27 mouse cellular contexts compared by ENCODE assay signal in genomic region chr9:44947836-44948235, GRCm38 (mm10). TPM values are rescaled to one million over a fixed set of nuclear protein-coding genes. Genes with fewer than 3 reads are reported as not detected.
A peak's percentile ranks its signal among the peaks of the same experiment; 100 is the strongest.
DNase-seq lines count a peak whose midpoint lies in the region; ATAC-seq lines count a peak whose summit lies in the region.
"Had no signal": no experiment of that assay in that cellular context is flagged by ENCODE, and none has a peak within 500 bp of the region (broad histone marks: within the 10 kb centered on the region; RNA-seq: fewer than 3 reads in every experiment).

No protein-coding gene starts in this region.

- no peaks in the 10 kb centered on the region for H3K27me3 ChIP-seq in kidney, embryonic 14.5 days (ENCODE audit: control insufficient read depth, insufficient read depth, low read length)
- H3K27me3 ChIP-seq in kidney, embryonic 15.5 days = no peaks in the 10 kb centered on the region
- H3K27me3 ChIP-seq: embryonic facial prominence, embryonic 13.5 days; embryonic facial prominence, embryonic 15.5 days; forebrain, embryonic 12.5 days had no signal

- no peak overlapping the region for H3K27ac ChIP-seq in kidney, embryonic 14.5 days (ENCODE audit: low read depth, low read length)
- no peak overlapping the region for H3K27ac ChIP-seq in kidney, embryonic 15.5 days
- H3K27ac ChIP-seq: embryonic facial prominence, embryonic 13.5 days; embryonic facial prominence, embryonic 15.5 days; forebrain, embryonic 10.5 days; forebrain, embryonic 12.5 days had no signal

- H3K9me3 ChIP-seq in kidney, embryonic 14.5 days (ENCODE audit: control insufficient read depth, low read length) = no peaks in the 10 kb centered on the region
- H3K9me3 ChIP-seq in kidney, embryonic 15.5 days (replicated peaks) = no peaks in the 10 kb centered on the region
- H3K9me3 ChIP-seq: embryonic facial prominence, embryonic 13.5 days; embryonic facial prominence, embryonic 15.5 days; forebrain, embryonic 10.5 days; forebrain, embryonic 12.5 days had no signal

- H3K4me2 ChIP-seq in kidney, embryonic 14.5 days (replicated peaks; ENCODE audit: low read depth, low read length) = no peak overlapping the region
- H3K4me2 ChIP-seq in kidney, embryonic 15.5 days = no peak overlapping the region
- H3K4me2 ChIP-seq: embryonic facial prominence, embryonic 13.5 days; embryonic facial prominence, embryonic 15.5 days; forebrain, embryonic 12.5 days had no signal

- ATAC-seq in kidney, embryonic 14.5 days (ENCODE audit: low FRiP score, low TSS enrichment) = no peak
- no peak for ATAC-seq in kidney, embryonic 15.5 days (replicated peaks; ENCODE audit: low FRiP score)
- ATAC-seq: forebrain, embryonic 14.5 days had no signal

- peaks cover 76% of the 10 kb centered on the region for H3K36me3 ChIP-seq in kidney, embryonic 14.5 days (ENCODE audit: control insufficient read depth, insufficient read depth, low read length)
- peaks cover 97% of the 10 kb centered on the region for H3K36me3 ChIP-seq in kidney, embryonic 15.5 days

- 90% methylated on average over 5 of the region's 5 CpGs for WGBS in kidney, embryonic 14.5 days
- WGBS in kidney, embryonic 15.5 days = 89% methylated on average over 5 of the region's 5 CpGs

- H3K4me1 ChIP-seq in kidney, embryonic 14.5 days (ENCODE audit: control insufficient read depth, insufficient read depth, low read length) = no peaks in the 10 kb centered on the region
- no peaks in the 10 kb centered on the region for H3K4me1 ChIP-seq in kidney, embryonic 15.5 days
- H3K4me1 ChIP-seq: embryonic facial prominence, embryonic 13.5 days; embryonic facial prominence, embryonic 15.5 days; forebrain, embryonic 10.5 days; forebrain, embryonic 12.5 days had no signal

- H3K4me3 ChIP-seq in kidney, embryonic 14.5 days (ENCODE audit: low read length) = no peak overlapping the region
- H3K4me3 ChIP-seq in kidney, embryonic 15.5 days (replicated peaks) = no peak overlapping the region
- H3K4me3 ChIP-seq: embryonic facial prominence, embryonic 13.5 days; embryonic facial prominence, embryonic 15.5 days; erythroblast, embryonic 14.5 days; forebrain, embryonic 10.5 days; forebrain, embryonic 12.5 days had no signal

- peak; percentile 16 for DNase-seq in kidney, adult 11 months
- DNase-seq in kidney, adult 18-20 months = no peak
- peak; percentile 50 for DNase-seq in kidney, adult 9 months
- peak; percentile 17 for DNase-seq in kidney, postnatal 14 days
- peak; percentile 35 to 40 for DNase-seq in kidney, postnatal 36 days
- DNase-seq in thymus, adult 18-20 months = no peak
- DNase-seq: adrenal gland, adult 2 months; adrenal gland, postnatal 10 days; adrenal gland, postnatal 25 days; cerebellum, adult 11 months; cerebellum, adult 18-20 months; cerebellum, adult 8-10 months; cerebellum, adult 9-11 months; cerebellum, postnatal 14 days; cerebellum, postnatal 36 days; embryo, embryonic 11 days had no signal

- no peak overlapping the region for H3K9ac ChIP-seq in kidney, embryonic 14.5 days (ENCODE audit: low read depth, low read length)
- H3K9ac ChIP-seq in kidney, embryonic 15.5 days = no peak overlapping the region
- H3K9ac ChIP-seq: embryonic facial prominence, embryonic 13.5 days; embryonic facial prominence, embryonic 15.5 days; forebrain, embryonic 12.5 days had no signal

RNA-seq across cellular contexts. Expression of gene Ube4a, which starts 17.6 kb away (rescaled TPM):
- polyA plus RNA-seq in kidney, embryonic 14.5 days (2014; fragmentation: Nextera tagmentation; extraction: Ambion mirVana) = 25.6 and 38.2 TPM in 2 replicates
- polyA plus RNA-seq in kidney, embryonic 15.5 days (2015; fragmentation: Nextera tagmentation; extraction: Ambion mirVana) = 23.7 and 25.5 TPM in 2 replicates

RNA-seq across cellular contexts. Expression of gene Atp5l, which starts 27.3 kb away (rescaled TPM):
- polyA plus RNA-seq in kidney, embryonic 14.5 days (2014; fragmentation: Nextera tagmentation; extraction: Ambion mirVana) = 674 and 931 TPM in 2 replicates
- 714 and 843 TPM in 2 replicates for polyA plus RNA-seq in kidney, embryonic 15.5 days (2015; fragmentation: Nextera tagmentation; extraction: Ambion mirVana)

RNA-seq across cellular contexts. Expression of gene Cd3g, which starts 32.4 kb away (rescaled TPM):
- polyA plus RNA-seq in kidney, embryonic 14.5 days (2014; fragmentation: Nextera tagmentation; extraction: Ambion mirVana) = not detected in 2 replicates
- not detected in 2 replicates for polyA plus RNA-seq in kidney, embryonic 15.5 days (2015; fragmentation: Nextera tagmentation; extraction: Ambion mirVana)
- polyA plus RNA-seq: adrenal gland, adult 2 months; brain, embryonic 14.5 days; C2C12; embryonic facial prominence, embryonic 11.5 days; erythroblast, embryonic 14.5 days; forebrain, embryonic 10.5 days; forebrain, embryonic 14.5 days had no signal

RNA-seq across cellular contexts. Expression of gene Cd3d, which starts 33.8 kb away (rescaled TPM):
- polyA plus RNA-seq in kidney, embryonic 14.5 days (2014; fragmentation: Nextera tagmentation; extraction: Ambion mirVana) = not detected in 2 replicates
- polyA plus RNA-seq in kidney, embryonic 15.5 days (2015; fragmentation: Nextera tagmentation; extraction: Ambion mirVana) = not detected in 2 replicates
- polyA plus RNA-seq: brain, embryonic 14.5 days; C2C12; embryonic facial prominence, embryonic 11.5 days; embryonic facial prominence, embryonic 13.5 days; embryonic facial prominence, embryonic 15.5 days; erythroblast, embryonic 14.5 days; forebrain, embryonic 10.5 days; forebrain, embryonic 12.5 days; forebrain, embryonic 14.5 days had no signal

Comparison
In these comparisons a context has a peak if more than half of its experiments do, and no peak if none do; other contexts are left out.
1. DNase-seq: peak in kidney, adult 11 months (single experiment), kidney, adult 9 months (single experiment), kidney, postnatal 14 days (single experiment) and kidney, postnatal 36 days (2 of 2); none in kidney, adult 18-20 months (single experiment) and thymus, adult 18-20 months (0 of 2).